Mouse (Mus musculus) urinary bladder, postnatal 4 days (tissue): ENCODE data around the gene Slc1a2.
A peak's percentile ranks its signal among the peaks of the same experiment; 100 is the strongest.

Experiments used
- DNase-seq, 2 experiments: peaks; one replicate each; pipeline ENCODE4 v3.0.0; 2021 to 2022; ENCODE audit warnings: low spot score in 2 of 2

Gene Slc1a2

DNA sequence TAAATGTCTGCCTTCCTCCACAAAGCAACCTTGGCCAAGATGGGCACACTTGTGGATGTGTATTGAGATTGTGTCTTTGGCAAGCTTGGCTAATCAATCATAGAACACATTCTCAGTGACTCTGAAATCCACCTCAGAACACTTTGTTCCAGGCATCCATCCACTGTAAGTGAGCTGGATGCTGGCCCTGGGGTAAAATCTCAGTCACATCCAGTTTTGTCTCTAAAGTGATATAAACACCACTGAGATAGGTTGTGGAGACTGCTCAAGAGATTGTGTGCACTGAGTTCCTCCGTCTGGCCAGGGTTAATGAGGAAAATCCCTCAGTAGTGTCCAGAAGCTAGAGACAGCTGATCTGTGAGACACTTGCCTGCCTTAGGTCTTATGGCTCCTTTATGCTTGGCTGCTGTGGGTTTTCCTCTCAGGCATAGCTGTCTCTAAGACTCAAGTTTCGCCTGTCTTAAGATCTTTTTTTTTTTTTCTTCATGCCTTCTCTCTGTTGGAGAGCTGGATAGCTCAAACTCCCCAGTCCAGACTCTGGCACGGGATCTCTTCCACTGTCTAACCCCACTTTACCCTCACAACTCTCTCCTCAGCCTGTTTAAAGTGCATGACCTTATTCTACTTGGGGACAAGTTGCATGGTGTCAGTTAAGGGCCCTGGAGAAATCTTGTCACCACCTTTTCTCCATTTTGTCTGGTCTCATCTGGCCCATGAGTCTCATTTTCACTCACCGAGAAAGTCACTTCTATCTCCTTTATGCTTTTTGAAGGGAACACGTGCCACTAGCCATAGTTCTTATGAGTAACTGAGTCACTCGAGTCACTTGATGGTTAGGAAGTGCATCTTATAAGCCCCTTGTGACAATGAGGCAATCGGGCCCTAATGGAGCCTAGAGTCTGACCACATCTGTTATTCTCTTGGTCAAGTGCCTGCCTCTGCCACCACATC lies 54.5 kb downstream of the Slc1a2 start:
- no peak for DNase-seq

DNA sequence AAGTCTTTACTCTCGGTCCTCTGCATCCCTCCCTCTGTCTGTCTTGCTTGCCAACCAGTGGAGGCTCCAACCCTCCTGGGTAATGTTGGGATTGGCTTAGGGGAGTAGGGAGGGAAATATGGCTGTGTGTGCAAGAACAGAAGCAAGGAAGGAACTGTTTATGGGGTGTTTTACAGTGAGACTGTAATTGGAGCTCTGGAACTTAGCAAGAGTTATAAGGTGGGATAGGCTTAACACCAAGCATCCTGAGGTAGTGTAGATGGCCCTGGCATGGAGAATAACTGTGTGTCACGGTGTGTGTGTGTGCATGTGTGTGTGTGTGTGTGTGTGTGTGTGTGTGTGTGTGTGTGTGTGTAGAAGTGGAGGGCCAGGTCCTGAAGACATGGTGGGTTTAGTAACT lies 55.9 kb downstream of the Slc1a2 start:
- DNase-seq = no peak

DNA sequence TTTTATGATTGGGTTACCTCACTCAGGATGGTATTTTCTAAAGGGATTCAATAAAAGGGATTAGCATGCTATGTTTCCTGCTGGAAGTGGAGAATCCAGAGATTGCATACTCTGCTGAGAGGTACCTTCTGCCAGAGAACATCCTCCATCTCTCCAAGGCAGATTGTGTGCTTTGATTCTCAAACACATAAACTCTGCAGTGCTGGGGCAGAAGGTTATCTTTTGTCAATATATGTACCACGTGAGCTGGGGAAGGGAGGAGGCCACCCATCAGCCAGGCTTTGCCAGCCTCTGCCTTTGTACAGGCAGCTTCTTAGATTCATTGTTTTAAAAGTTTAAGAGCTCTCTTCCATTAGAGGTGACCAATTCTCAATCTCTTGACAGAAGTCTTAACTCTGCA lies 57.3 kb downstream of the Slc1a2 start:
- DNase-seq = no peak

DNA sequence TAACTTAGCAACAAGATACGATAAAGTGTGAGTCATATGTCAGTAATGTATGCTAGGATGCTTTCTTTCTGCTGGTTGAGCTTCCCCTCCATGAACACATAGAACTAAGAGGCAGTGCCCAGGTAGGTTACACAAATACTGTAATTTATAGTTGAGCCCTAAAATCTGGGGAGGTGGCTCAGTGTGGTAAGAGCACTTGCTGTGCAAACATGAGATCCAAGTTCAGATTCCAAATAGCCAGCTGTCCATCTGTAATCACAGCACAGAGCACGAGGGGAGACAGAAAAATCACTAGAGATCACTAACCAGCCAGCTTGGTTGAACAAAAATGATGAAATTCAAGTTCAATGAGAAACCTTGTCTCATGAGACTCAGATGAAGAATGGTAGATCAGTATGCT lies 63.4 kb downstream of the Slc1a2 start:
- no peak for DNase-seq

DNA sequence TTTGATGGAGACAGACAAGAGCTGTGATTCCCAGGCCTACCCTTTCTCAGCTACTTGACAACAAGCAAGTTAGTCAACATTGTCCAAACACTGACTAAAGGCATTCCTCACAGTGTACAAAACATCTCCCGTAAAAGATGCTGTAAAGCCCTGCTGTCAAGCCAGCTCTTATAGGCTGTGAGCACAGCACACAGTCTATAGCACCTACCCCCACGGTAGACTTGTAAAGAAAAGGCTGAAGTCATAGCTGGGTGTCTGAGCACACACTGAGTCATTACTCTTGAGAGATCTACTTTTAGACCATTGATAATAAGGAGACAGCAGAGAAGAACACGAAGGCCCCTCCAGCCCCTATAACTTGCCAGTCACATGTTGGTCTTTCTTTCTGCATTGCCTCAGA lies 66.6 kb downstream of the Slc1a2 start:
- DNase-seq = no peak

DNA sequence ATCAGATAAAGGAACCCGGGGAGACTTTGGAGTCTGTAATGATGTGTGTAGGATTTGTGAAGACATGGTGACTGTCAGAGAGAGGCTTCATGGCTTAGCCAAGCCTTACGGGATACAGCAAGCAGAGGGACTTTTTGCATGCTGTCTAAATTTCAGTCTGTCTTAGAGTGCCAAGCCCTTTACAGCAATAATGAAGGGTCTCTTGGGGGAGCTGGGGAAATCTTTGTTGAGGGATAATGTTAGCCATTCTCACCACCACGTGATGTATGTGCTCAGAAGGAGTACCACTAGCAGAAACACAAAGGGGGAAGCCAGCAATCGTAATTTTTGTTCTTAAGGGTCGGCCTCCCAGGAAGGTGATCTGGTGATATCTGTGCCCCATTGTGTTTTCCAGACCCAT lies 71.9 kb downstream of the Slc1a2 start:
- DNase-seq = no peak

DNA sequence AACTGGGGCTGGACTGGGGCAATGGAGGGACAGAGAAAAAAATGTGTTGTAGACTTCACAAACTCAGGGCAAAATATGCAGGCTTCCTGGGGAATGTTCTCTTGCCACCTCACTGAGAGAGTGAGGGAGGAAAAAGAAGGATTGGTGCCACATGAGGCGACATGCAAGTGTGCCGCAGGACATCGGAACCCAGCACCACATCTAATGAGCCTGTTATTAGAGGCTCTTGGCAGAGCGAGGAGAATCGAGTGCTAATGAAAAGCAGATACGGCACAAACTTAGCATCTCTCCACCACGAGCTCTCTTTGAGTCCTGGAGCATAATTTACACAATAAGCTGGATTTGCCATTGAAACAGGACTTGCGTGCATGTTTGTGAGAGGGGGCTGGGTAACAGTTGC lies 72.3 kb downstream of the Slc1a2 start:
- DNase-seq = no peak

DNA sequence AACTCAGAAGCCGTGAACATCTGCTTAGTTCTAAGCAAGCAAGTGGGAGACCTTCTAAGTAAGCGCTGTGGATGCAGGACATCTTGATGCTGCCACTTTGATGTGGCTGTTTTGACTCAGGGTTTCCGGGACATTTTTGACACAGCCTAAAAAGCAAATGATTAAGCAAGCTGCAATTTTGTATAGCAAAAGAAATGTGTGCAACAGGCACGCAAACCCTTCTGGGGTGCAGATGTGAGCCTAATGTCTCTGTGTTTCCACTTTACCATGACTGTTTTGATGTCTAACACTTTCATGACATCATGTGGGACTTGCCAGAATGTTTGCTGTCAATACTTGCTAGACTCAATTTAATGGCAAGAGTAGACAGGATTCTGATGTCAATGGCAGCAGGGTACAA lies 74.7 kb downstream of the Slc1a2 start:
- no peak for DNase-seq

DNA sequence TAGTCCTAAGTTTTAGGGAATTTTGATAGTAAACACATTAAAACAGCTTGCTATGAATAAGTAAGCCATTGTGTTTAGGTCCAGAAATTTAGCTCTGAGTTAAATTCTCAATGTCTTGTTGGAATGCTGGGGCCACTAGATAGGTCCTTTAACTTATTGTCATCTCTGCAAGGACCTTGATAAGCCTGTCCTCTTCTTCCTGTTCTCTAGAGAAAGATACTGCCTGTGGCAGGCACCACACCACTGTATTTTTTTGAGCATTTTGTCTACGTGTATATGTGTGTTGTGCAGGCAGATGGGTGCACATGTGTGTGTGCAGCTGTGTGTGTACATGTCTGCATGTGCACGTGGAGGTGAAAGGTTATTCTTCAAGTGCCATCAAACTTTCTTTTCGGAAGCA lies 75.6 kb downstream of the Slc1a2 start:
- no peak for DNase-seq

DNA sequence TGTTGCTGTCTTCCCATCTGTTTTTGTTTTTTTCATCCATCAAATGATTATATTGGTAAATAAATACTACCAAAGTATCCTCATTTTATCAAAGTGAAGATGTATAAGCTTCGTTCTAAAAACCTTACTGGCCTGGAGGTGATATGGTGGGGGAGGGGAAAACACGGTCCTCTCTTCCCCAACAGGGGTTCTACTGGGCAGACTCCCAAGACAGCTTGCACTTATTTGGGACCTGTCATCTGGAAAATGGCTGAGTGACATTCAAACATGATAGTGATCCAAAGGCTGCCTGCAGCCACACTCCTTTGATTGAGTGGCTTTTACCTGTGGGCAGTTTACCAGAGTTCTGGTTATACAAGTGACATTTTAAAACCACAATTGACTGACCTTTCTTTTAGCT lies 76.6 kb downstream of the Slc1a2 start:
- no peak for DNase-seq

DNA sequence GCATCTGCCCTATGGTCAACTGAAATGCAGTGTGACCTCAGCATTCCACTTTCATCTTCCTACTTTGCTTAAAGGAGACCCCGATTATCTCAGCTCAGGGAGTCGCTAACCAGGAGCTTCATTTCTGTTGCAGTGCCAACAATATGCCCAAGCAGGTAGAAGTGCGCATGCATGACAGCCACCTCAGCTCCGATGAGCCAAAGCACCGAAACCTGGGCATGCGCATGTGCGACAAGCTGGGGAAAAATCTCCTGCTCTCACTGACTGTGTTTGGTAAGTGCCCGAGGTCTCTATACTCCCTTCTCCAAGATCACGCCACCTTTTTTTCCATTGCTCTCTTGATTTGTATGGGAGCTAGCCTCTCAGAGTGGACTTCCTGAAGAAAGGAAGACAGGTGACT lies 77.4 kb downstream of the Slc1a2 start:
- DNase-seq = no peak

DNA sequence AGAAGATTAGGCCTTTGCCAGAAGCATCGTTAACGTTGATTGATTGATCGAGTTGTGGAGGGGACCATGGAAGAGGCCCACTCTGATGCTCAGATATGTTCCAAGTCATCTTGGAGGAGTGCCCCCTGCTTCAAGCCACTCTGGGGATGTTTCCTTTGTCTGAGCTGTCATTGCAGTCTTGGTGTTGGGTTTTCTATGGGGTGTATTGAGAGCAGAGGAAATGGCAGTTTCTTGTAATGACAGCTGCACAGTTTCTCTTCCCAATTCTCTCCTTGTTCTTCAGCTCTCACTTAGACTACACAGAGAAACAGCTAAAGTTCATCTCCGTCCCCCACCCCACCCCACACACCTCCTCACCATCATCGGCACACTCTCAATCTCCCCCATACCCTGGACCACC lies 78.0 kb downstream of the Slc1a2 start:
- no peak for DNase-seq

DNA sequence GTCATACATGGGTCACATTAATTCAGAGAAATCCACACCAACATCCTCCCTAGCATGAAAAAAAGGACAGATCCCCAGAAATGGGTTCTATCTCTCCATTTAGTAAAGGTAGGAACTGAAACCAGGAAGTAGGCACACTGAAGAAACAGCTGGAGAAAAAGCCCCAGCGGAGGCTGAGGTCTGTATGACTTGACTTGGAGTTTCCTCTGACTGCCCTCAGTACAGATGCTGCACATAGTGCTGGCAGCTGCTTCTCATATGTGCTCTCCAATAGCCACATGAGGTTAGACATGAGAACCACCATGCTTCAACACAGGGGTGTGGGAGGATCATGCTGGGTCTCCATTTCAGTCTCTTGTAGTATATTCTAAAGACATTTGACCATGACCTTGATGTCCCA lies 80.4 kb downstream of the Slc1a2 start:
- DNase-seq = no peak

DNA sequence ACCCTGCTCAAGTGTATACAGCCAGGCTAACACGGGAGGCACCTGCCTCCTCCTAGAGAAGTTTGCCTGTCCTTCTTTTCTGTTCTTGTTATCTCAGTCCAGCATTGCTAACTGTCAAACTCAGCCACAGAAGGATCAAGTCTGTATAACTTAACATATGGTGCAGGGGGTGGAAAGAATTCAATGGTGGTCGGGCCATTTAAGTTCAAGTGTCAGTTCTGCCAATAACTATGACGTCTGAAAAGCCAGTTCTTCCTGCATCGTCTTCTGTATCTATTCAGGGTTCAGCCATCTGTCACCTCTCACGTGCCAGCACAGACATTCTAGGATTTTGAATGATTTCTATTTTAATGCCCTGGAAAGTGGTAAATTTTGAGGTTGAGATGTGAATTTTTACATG lies 84.2 kb downstream of the Slc1a2 start:
- DNase-seq = no peak

DNA sequence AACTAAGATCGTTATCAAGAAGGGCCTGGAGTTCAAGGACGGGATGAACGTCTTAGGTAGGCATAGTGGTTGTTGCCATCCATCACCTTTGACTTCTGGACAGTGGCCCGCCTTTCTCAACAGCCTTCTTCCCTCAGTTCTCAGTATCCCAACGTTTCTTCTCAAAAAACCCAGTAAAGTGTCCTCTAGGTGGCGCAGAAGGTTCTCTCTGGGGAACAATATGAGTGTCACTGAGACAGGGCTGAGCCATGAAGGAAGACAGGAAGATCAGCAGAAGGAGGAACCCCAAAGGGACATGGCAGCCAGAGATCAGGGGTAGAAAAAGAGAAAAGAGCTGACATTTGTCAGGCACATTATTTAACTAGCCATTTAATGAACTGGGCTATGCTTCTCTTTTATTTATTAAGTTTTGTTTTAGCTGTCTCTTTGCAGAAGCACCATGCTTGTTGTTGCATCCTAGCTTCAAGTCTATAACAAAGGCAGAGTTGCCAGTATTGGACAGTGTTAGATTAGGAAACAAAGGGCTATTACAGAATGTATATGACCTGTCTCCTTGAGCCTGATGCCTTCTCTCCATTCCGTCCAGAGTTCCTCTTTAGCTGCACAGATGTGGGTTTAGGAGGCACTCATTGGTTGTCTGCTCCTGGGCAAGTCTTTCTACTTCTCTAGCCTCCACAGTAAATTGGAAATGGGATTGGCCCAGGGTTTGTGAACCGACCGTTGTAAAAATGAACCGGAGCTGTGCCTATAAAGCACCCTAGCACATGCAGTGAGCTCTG lies 85.6 kb downstream of the Slc1a2 start:
- peak in 1 of 2 experiments; percentile 63 for DNase-seq

DNA sequence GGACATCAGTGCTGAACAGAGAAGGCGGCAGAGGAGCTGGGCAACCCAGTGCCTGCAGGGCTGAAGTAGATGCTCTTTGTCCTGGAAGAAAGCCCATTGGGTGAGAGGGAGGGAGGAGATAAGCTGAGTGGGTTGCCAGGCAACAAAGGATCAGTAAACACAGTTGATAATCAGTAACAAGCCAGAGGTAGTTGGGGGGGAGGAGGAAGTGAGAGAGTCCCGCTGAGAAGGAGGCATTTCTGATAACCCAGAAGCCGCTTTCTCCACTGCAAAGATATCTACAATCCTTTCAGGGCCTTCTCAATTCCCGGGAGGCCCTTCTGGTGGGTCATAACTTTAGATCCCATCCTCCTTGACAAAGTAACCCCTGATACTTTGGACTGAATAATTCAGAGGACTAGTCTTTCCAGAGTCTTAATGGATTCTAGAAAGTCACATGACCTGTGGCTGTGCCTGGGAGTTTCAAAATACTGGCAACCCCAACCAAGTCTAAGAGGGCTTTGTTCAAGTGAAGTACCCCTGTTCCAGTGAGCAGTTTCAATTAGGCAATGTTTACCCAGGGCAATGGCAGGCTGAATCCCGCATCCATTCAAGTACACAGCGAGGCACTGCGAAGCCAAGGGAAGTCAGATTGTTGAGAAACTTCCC lies 86.9 kb downstream of the Slc1a2 start:
- DNase-seq = no peak

DNA sequence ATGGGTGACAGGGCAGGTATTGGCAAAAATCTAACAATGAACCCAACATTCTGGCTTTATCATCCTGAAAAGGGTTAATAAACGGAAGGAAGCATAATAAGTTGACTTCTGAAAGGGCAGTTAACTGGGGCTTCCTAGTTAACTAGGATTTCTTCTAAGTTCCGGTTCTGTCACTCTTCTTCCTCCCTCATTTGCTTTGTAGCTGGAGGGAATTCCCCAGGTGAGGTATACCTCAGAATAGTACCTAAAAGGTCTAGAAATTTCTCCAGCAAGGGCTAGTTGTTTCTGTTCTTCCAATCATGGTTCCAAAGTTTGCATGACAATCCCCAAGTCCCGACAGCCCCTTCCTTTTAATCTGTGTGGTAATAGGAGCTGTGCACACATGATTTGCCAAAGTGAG lies 89.3 kb downstream of the Slc1a2 start:
- DNase-seq = no peak

DNA sequence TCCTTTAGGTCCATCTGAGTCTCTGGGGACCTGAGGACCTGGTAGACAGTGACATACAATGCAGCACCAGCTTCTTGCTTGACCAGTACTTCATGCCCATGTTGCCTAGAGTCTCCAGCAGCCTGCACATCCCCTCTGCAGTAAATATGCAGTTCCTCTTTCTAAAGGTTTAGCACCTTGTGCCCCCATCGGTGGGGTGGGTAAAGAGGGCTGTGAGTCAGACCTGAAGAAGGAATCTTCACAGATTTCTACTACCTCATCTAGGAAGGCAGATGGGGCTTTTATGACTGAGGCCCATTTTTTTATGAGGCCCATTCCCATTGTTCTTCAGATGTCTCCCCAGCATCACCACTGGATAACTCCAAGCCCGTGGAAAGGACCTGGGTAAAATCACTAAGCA lies 91.5 kb downstream of the Slc1a2 start:
- no peak for DNase-seq

DNA sequence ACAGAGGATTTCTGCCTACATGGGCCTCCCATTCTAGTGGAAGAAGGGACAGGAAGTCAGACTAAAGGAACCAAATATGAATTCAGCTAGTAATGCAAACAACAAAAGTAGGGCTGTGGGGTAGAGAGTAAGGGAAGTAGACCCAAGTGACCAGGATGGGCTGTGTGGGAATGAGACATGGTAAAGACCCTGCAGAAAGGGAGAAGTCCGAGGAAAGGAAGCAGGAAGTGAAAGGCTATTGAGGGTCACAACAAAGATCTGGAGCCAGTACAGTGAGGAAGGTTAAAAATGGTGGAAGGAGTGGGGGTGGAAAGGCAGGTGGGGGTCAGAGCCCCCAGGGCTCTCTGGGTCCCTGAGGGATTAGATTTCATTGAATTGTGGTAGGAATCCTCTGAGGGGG lies 93.4 kb downstream of the Slc1a2 start:
- no peak for DNase-seq

DNA sequence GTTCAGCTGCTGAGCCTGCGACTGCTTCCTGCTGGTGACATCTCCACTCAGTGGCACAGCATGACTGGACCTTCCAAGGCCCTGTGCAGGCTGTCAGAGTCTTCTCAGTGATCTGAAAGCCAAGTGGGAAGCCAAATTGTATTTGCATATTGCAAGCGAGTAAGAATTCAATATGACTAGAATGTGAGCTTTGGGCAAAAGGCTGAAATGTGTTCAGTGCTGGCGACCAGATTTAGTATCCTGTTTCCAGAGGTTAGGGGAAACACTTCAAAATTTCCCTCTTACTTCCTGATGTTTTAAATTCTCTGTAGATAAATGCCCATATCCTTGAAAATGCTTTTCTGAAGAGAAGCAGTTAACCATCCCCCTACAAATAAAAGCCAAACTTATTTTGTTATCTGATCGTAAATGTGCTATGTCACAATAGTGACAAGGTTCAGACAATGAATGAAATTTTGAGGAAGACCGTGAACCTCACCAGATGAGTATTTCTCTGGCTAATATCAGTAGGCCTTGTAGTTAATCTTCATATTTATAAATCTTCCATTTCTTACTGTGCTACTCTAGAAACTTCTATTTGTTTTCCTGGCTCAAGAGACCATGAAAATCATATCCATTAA lies 98.9 kb downstream of the Slc1a2 start:
- no peak for DNase-seq

DNA sequence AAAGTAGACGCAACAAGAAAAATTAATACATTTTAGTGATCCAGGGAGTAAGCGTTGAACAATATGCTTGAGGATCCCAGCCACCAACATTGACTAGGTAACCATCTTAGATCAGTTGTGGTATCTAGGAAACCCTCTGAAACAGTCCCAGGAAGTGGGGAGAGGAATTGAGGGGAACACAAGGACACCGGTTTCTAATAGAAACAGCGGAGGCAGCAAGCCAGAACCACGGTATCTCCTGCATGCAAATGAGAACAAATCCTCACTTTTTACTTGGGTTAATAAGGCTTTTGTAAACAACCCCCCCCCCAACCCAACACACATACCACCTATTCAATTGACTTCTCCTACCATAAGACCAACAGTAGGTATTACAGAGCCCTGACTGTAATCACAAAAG lies 101.0 kb downstream of the Slc1a2 start:
- no peak for DNase-seq
